Mouse (Mus musculus) bone marrow, adult 2 months (tissue): Measurements from ENCODE around the gene Vps26c. TPM values are rescaled to one million over a fixed set of nuclear protein-coding genes. Genes with fewer than 3 reads are reported as not detected.
A peak's percentile ranks its signal among the peaks of the same experiment; 100 is the strongest.

Experiments
- H3K27ac ChIP-seq: fragments of 200-500 bp; 2 replicates; pipeline ENCODE4 v1.5.1; 2012; ENCODE audit warnings: low read depth, mild to moderate bottlenecking, control low read depth, inconsistent platforms, low read length; ENCODE audit not compliant: control insufficient read depth, poor library complexity, insufficient read depth
- H3K4me1 ChIP-seq: fragments of 200-500 bp; 2 replicates; pipeline ENCODE4 v1.6.1; 2011; ENCODE audit warnings: low read length; ENCODE audit not compliant: control insufficient read depth, insufficient read depth
- H3K4me3 ChIP-seq: fragments of 200-500 bp; replicated peaks from 2 replicates; pipeline ENCODE3; 2011; ENCODE audit warnings: mild to moderate bottlenecking, low read depth, low read length, control low read depth; ENCODE audit not compliant: control insufficient read depth
- CTCF ChIP-seq: fragments of 200-500 bp; IDR thresholded peaks from 2 replicates; pipeline ENCODE4 v1.5.1; 2011; ENCODE audit warnings: low read length, control low read depth; ENCODE audit not compliant: control insufficient read depth, insufficient read depth
- POLR2A ChIP-seq: fragments of 200-500 bp; IDR thresholded peaks from 2 replicates; pipeline ENCODE4 v1.6.1; 2011; ENCODE audit warnings: low read depth, mild to moderate bottlenecking, control low read depth, low read length, borderline replicate concordance; ENCODE audit not compliant: control insufficient read depth
- WGBS: fragments of 180-500 bp; shearing (Covaris S2); methylation state at CpG from one replicate; pipeline ENCODE4 v1.1.7; 2018; 5-methylcytosine and 5-hydroxymethylcytosine counted together
- polyA plus RNA-seq: library from polyadenylated mRNA; stranded (reverse); fragments of >200 nt; gene quantifications from 2 replicates; pipeline ENCODE4 v1.2.4, GENCODE M21; 2011; ENCODE audit warnings: low replicate concordance; ENCODE audit not compliant: missing spikeins, insufficient read depth, insufficient read length

Vps26c gene
- polyA plus RNA-seq, 1 experiment = 11.4 TPM

DNA sequence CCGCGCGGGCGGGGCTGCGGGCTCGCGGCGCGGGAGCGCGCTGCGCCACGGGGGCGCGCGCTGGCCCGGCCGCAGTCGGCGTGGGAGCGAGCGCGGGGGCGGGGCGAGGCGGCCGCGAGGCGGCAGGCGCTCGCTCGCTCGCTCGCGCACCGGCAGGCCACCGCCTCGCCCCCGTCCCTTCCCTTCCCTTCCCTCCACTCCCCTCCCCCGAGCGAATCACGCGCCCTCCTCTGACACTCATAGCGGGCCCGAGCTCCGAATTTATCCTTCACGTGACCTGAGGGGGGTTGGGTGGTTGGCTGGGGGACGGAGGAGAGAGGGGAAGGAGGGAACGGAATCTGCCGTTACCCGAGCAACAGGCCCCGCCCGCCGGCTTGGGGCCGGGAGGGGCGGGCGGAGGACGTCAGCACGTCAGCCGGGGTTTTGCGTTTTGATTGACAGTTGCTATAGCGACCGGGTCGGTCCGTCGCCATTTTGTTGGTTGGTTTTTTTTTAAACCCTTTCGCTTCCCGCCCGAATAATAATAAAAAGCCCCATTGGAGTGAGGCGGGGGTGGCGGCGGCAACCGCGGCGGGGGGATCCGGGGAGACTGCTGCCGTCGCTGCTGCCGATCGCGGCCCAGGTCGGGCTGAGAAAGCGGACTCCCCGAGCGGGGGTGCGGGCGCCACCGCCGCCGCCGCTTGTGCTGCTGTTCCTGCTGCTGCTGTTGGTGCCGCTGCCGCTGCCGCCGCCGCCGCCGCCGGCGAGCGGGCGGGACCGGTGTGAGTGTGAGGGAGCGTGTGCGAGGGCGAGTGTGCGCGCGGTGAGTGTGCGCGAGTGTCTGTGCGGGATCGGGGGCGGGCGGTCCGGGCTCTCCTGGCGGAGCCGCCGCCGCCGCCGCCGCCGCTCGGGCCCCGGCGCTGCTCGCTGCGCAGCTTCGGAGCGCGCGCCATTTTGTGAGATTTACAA, 42.9 kb upstream of the Vps26c start, which contains the start of gene Dyrk1a:
Gene Dyrk1a (plus strand): TSS at position 782 of the 948 bp plus-strand sequence.
- H3K4me3 ChIP-seq = peak within 1 kb of the TSS; percentile 97
- peaks cover 3% of the 10 kb centered on the region; the same call in 1 of the 2 replicates for H3K4me1 ChIP-seq
- peak within 1 kb of the TSS; percentile 100 for H3K27ac ChIP-seq
- TF ChIP-seq POLR2A = peak; percentile 57; the same call in 1 of the 2 replicates
- no peak for TF ChIP-seq CTCF
- 2% methylated on average over 103 of the region's 133 CpGs for WGBS

- Histone ChIP-seq H3K4me3 (peak overlapping the region; percentile 79), H3K27ac (peak overlapping the region; percentile 100), H3K4me1 (peaks cover 3% of the 10 kb centered on the region; the same call in 1 of the 2 replicates)
- no peak for TF ChIP-seq CTCF
- peak; percentile 57; the same call in 1 of the 2 replicates for TF ChIP-seq POLR2A
- 1% methylated on average over 53 of the region's 53 CpGs for WGBS
Observed at GRCm38 (mm10) chr16:94568335-94569228, 42.0 kb upstream of the Vps26c start.

DNA sequence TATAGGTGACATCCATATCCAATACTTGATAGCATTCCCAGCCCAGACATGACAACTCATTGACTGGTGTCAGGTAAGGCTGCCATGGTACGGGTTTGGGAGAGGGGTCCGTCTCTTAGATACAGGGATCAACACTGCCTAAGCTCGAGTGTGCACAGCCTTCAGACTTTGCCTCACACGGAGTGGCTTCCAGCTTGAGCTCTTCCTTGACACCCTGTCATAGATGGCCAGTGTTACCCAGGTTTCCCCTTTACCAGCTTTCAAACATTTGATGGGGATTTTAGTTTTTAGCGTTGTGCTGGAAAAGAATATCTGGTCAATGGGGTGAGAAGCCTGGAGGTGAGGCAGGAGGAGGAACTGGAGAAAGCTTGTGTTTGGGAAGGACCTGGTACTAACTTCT, 41.1 kb upstream of the Vps26c start:
- WGBS = 77% methylated on average over 5 of the region's 5 CpGs
- no peak overlapping the region for H3K27ac ChIP-seq
- H3K4me3 ChIP-seq = no peak overlapping the region
- H3K4me1 ChIP-seq = peaks cover 1% of the 10 kb centered on the region; the same call in 1 of the 2 replicates
- TF ChIP-seq CTCF = no peak
- TF ChIP-seq POLR2A = no peak

- TF ChIP-seq CTCF (no peak), POLR2A (no peak)
- WGBS = 82% methylated on average over 11 of the region's 11 CpGs
Observed at GRCm38 (mm10) chr16:94566834-94567585, 40.4 kb upstream of the Vps26c start.

DNA sequence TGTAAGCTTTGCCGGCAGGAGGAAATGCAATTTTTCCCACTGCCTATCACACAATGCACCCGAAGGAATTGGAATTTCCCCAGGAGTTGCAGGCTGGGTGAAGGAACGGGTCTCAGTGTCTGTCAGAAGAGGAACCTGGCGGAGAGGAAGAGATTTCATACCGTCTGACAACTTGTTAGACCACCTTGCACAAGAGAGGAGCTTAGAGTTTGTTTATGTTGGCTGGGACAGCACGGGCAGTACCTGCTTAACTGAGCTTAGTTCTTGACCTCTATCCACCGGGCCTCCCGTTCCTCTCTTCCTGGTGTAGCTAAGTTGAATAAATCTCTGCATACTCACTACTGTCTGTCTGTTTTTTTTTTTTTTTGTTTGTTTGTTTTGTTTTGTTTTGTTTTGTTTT, 39.5 kb upstream of the Vps26c start:
- H3K4me3 ChIP-seq = no peak overlapping the region

More at GRCm38 (mm10) chr16:94566834-94567585, 40.4 kb upstream of the Vps26c start:
- Histone ChIP-seq H3K27ac (no peak overlapping the region), H3K4me3 (no peak overlapping the region), H3K4me1 (no peaks in the 10 kb centered on the region; the same call in 1 of the 2 replicates)

GRCm38 (mm10) chr16:94560618-94561017, 34.0 kb upstream of the Vps26c start:
- peaks cover 4% of the 10 kb centered on the region; the same call in 1 of the 2 replicates for H3K4me1 ChIP-seq
- H3K4me3 ChIP-seq = no peak overlapping the region
- WGBS = 14% methylated on average over 5 of the region's 5 CpGs
- H3K27ac ChIP-seq = peak overlapping the region; percentile 3; the same call in 1 of the 2 replicates
- TF ChIP-seq POLR2A = no peak
- TF ChIP-seq CTCF = no peak

More for the DNA sequence above, 39.5 kb upstream of the Vps26c start:
- Histone ChIP-seq H3K4me1 (no peaks in the 10 kb centered on the region; the same call in 1 of the 2 replicates), H3K27ac (no peak overlapping the region)
- TF ChIP-seq POLR2A (no peak), CTCF (no peak)
- WGBS = 33% methylated on average over 8 of the region's 8 CpGs

DNA sequence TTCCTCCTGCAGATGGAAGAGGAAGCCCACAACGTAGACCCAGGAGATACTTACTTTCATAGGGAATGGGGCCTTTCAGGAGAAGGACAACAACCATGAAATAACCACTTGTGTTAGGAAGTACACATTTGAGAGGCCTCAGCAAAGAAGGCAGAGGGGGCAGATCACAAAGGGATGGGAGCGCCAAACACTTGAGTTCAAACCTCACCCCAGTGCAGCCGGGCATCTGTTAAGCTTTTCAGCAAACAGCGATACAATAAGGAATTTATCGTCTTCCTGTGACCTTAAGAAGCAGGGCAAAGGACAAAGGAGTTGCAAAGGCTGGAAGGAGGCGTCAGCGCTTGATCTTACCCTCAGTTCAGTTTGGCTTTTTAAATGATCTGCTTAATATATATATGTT, 33.2 kb upstream of the Vps26c start:
- TF ChIP-seq POLR2A (no peak), CTCF (no peak)
- 7% methylated on average over 7 of the region's 7 CpGs for WGBS
- H3K27ac ChIP-seq = no peak overlapping the region; the same call in 1 of the 2 replicates
- no peak overlapping the region for H3K4me3 ChIP-seq
- peaks cover 4% of the 10 kb centered on the region; the same call in 1 of the 2 replicates for H3K4me1 ChIP-seq
